Mouse (Mus musculus) kidney, adult 2 months (tissue): ENCODE results near the gene Galnt7. TPM values are rescaled to one million over a fixed set of nuclear protein-coding genes. Genes with fewer than 3 reads are reported as not detected.
"Not testable (repeated sequence)": the region's sequence is repeated elsewhere in the genome, so short reads cannot be mapped to it uniquely, and the experiment has no call there.

Source experiments
- DNase-seq: peaks from one replicate; pipeline ENCODE4 v3.0.0; 2021
- H3K27ac ChIP-seq: fragments of 200-500 bp; 2 replicates; pipeline ENCODE4 v1.5.1; 2012; ENCODE audit warnings: low read depth, low read length, control low read depth, inconsistent platforms; ENCODE audit not compliant: insufficient read depth
- H3K27me3 ChIP-seq: fragments of 200-500 bp; replicated peaks from 2 replicates; pipeline ENCODE4 v1.6.1; 2012; ENCODE audit warnings: mild to moderate bottlenecking, moderate library complexity, low read length, inconsistent platforms; ENCODE audit not compliant: control insufficient read depth, insufficient read depth
- H3K36me3 ChIP-seq: fragments of 200-500 bp; 2 replicates; pipeline ENCODE4 v1.6.1; 2012; ENCODE audit warnings: mild to moderate bottlenecking, moderate library complexity, low read length, inconsistent platforms; ENCODE audit not compliant: control insufficient read depth, insufficient read depth
- H3K4me1 ChIP-seq: fragments of 200-500 bp; 2 replicates; pipeline ENCODE4 v1.6.1; 2011; ENCODE audit warnings: low read length; ENCODE audit not compliant: control insufficient read depth, insufficient read depth
- H3K4me3 ChIP-seq: fragments of 200-500 bp; 2 replicates; pipeline ENCODE4 v1.5.1; 2011; ENCODE audit warnings: mild to moderate bottlenecking, low read depth, low read length, control low read depth; ENCODE audit not compliant: insufficient read depth
- CTCF ChIP-seq: fragments of 200-500 bp; conservative IDR thresholded peaks from 2 replicates; pipeline ENCODE4 v1.5.1; 2011; ENCODE audit warnings: low read depth, mild to moderate bottlenecking, control low read depth, low read length, moderate library complexity, mixed read lengths; ENCODE audit not compliant: insufficient read depth, insufficient read length
- POLR2A ChIP-seq: fragments of 200-500 bp; IDR thresholded peaks from one replicate; pipeline ENCODE4 v1.6.1; 2011; ENCODE audit warnings: low read depth, low read length, control low read depth
- WGBS: fragments of 180-500 bp; shearing (Covaris S2); methylation state at CpG from one replicate; pipeline ENCODE4 v1.1.7; 2018; 5-methylcytosine and 5-hydroxymethylcytosine counted together
- polyA plus RNA-seq: library from polyadenylated mRNA; depleted of rRNA; stranded (reverse); fragments of >200 nt; gene quantifications from 2 replicates; pipeline ENCODE4 v1.2.3, GENCODE M21; 2012

Gene Galnt7
- polyA plus RNA-seq, 1 experiment = 2.7 TPM

DNA sequence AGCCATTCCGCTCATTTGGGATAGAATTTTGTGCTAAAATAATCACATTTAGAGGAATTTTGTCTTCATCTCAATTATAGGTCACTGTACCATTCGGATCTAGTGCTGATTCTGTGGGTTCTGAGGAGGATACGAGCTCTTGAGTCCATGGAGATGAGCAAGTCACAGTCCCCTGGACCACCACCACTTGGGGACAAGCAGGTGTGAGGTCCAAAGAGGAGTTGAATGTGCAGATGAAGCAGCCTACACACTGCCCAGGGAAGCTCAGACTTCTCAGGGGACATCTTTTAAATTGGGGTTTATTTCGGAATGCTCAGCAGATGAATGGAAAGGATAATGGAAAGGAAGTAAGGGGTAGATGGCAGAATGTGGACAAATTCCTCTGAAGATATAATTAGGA lies 119.7 kb downstream of the Galnt7 start:
- H3K27me3 ChIP-seq = no peaks in the 10 kb centered on the region
- no peak for DNase-seq
- 97% methylated on average over 4 of the region's 4 CpGs for WGBS
- no peaks in the 10 kb centered on the region; the same call in 1 of the 2 replicates for H3K4me1 ChIP-seq
- peaks cover 2% of the 10 kb centered on the region for H3K36me3 ChIP-seq
- no peak overlapping the region for H3K4me3 ChIP-seq
- H3K27ac ChIP-seq = no peak overlapping the region
- TF ChIP-seq CTCF (no peak), POLR2A (no peak)

DNA sequence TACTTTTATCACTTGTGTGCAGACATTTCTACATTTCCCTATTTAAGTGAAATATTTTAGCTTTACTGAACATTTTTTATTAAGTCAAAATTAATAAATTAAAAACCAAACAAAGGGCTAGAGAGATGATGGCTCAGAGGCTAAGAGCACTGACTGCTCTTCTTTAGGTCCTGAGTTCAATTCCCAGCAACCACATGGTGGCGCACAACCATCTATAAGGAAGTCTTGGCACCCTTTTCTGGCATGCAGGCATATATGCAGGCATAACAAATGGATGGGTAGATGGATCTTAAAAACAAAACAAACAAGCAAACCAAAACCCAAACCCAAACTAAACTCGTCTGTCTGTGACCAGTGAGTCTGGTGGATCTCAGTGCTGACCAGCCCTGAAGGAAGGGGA lies 120.6 kb downstream of the Galnt7 start:
- TF ChIP-seq CTCF = no peak
- no peak for TF ChIP-seq POLR2A
- 84% methylated on average over 2 of the region's 2 CpGs for WGBS

DNA sequence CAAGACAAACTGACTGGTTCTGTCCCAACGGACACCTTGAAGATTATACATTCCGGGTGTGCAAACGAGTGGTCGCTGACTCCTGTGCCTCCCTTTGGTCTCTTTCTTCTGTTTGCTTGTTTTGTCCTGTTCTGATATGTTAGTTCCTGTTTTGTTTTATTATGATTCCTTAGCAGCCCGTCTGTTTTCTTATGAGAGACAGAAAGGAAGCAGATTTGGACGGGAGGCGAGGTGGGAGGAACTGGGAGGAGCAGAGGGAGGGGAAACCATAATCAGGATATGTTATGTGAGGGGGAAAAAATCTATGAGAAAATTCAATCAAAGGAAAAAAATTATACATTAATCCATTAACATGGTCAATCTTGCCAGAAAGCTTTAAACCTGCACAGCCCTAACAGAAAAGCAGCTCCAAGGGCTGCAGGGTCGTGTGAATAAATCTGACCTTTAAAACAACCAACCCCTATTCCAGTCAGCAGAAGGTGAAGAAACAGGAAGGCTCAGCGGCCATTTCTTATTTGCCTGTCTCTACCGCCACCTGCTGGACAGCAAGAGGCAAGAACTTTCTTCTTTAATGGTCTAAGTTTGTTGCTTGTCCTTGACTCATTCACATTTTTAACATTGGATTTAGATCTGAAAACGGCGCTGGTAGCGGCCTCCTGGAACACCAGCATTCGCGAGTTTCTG lies 122.0 kb downstream of the Galnt7 start:
- H3K27me3 ChIP-seq = no peaks in the 10 kb centered on the region
- WGBS = 13% methylated on average over 15 of the region's 15 CpGs
- H3K4me3 ChIP-seq = peak overlapping the region; percentile 35
- H3K27ac ChIP-seq = peak overlapping the region; percentile 77
- TF ChIP-seq CTCF (peak; percentile 87), POLR2A (no peak)
- DNase-seq = peak; percentile 93
- no peaks in the 10 kb centered on the region; the same call in 1 of the 2 replicates for H3K4me1 ChIP-seq
- H3K36me3 ChIP-seq = no peaks in the 10 kb centered on the region

More for the DNA sequence above, 120.6 kb downstream of the Galnt7 start:
- no peak for DNase-seq
- Histone ChIP-seq H3K4me3 (no peak overlapping the region), H3K4me1 (no peaks in the 10 kb centered on the region; the same call in 1 of the 2 replicates), H3K27ac (no peak overlapping the region), H3K27me3 (no peaks in the 10 kb centered on the region), H3K36me3 (peaks cover 2% of the 10 kb centered on the region)

DNA sequence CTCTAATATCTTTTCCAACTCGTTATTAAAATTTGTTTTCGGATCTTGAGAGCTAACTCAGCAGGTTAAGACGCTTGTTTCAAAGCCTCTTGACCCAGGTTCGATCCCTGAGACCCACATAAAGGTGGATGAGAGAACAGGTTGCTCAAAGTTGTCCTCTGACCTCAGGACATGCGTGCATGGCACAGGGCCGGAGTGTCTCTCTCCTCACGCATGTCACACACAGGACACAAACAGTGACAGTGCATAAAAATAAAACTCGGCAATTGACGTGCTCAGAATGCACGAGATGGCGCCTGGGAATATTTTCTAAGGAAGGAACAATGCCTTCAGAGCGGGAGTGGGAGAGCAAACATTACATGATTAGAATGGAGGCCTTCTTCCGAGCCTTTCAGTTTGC lies 122.6 kb downstream of the Galnt7 start:
- H3K4me1 ChIP-seq = no peaks in the 10 kb centered on the region; the same call in 1 of the 2 replicates
- no peaks in the 10 kb centered on the region for H3K27me3 ChIP-seq
- no peaks in the 10 kb centered on the region for H3K36me3 ChIP-seq
- no peak for DNase-seq
- H3K27ac ChIP-seq = peak overlapping the region; percentile 77
- 81% methylated on average over 13 of the region's 13 CpGs for WGBS
- TF ChIP-seq POLR2A = no peak
- no peak for TF ChIP-seq CTCF
- H3K4me3 ChIP-seq = no peak overlapping the region; the same call in 1 of the 2 replicates

DNA sequence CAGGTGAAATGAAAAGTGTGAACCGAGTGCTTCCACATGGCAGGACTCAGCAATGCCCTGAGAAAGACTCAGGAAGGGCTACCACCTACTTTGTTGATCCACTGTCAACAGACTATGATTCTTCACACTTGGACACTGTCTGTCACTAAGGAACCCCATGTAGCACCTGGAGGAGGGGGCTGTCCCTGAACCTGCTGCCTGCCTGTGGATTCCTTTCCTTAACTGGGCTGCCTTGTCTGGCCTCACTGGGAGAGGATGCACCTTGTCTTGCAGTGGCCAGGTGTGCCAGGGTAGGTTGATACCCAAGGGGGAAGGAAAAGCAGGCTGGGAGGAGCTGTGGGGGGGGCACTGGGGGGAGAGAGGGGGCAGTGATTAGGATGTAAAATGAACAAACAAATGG lies 124.8 kb downstream of the Galnt7 start:
- H3K36me3 ChIP-seq = 0 out of 2 replicates have a peak, but pooled peaks cover 1% of the 10 kb centered on the region
- TF ChIP-seq CTCF (no peak), POLR2A (no peak)
- no peak for DNase-seq
- WGBS = 100% methylated on average over 1 of the region's 1 CpGs
- no peak overlapping the region for H3K4me3 ChIP-seq
- no peaks in the 10 kb centered on the region for H3K27me3 ChIP-seq
- no peaks in the 10 kb centered on the region; the same call in 1 of the 2 replicates for H3K4me1 ChIP-seq
- no peak overlapping the region for H3K27ac ChIP-seq

DNA sequence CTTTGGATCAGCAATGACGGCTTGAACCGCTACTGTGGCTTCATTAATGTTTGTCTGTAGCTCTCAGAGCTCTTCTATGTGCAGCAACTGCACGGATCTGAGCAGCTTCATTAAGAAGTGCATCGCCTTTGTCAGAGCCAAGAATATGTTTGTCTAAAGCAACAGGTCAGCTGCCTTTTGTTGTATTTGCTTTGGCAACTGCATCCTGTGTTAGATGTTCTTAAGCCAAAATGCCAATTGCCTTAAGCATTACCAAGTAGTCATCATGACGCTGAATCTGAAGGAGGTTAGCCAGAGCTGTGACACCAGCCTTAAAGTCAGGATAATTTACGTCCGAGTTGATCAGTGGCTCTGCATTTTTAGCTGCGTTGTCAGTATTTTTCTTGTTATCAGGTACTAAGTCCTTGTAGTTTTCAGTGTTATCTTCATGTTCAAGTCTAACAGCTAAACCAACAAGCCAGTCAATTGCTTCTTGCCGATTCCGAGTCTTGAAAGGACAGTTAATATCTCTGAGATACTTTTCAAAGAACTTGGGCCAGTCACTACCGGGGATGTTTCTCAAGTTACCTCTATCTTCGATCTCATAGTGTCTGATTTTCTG lies 132.5 kb downstream of the Galnt7 start:
- TF ChIP-seq POLR2A (no peak), CTCF (no peak)
- WGBS = 68% methylated on average over 12 of the region's 12 CpGs
- no peaks in the 10 kb centered on the region for H3K4me1 ChIP-seq
- no peak overlapping the region for H3K4me3 ChIP-seq
- H3K36me3 ChIP-seq = peaks cover 4% of the 10 kb centered on the region; the same call in 1 of the 2 replicates
- no peak for DNase-seq
- no peaks in the 10 kb centered on the region for H3K27me3 ChIP-seq
- no peak overlapping the region for H3K27ac ChIP-seq

DNA sequence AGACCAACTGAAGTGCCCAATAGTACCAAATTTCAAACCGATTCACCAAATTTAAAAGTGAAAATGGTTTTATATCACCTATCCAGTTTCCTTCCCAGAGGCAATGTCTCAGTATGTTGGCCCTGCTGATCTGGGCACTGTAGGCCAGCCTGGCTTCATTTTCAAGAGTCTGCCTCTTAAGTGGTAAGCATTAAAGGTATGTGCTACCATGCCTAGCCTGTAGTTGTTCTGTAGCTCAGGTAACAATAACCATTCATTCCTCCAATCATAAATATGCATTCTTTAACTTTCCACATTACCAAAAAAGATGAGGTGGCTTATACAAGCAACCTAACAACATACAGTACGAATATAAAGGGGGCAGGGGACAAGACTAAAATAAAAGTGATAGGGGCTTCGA lies 135.1 kb downstream of the Galnt7 start:
- no peak overlapping the region for H3K27ac ChIP-seq
- no peak overlapping the region for H3K4me3 ChIP-seq
- H3K27me3 ChIP-seq = no peaks in the 10 kb centered on the region
- 90% methylated on average over 3 of the region's 3 CpGs for WGBS
- no peak for DNase-seq
- H3K4me1 ChIP-seq = no peaks in the 10 kb centered on the region
- TF ChIP-seq CTCF = no peak
- H3K36me3 ChIP-seq = peaks cover 2% of the 10 kb centered on the region; the same call in 1 of the 2 replicates

DNA sequence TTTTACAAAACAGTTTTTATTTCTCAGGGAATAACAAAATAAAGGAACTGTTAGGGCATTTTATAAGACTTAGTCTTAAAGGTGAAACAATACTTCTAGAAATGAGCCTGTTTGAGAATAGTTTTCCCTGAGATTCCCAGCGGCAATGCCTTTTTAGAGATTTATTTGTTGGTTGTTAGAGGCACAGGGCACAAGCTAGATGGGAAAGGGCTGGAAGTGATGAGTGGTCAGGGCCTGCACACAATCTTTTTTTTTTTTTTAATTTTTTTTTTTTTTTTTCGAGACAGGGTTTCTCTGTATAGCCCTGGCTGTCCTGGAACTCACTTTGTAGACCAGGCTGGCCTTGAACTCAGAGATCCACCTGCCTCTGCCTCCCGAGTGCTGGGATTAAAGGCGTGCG lies 136.1 kb downstream of the Galnt7 start:
- not testable (repeated sequence) for H3K27ac ChIP-seq, DNase-seq, H3K4me1 ChIP-seq, H3K36me3 ChIP-seq, H3K27me3 ChIP-seq, H3K4me3 ChIP-seq
- WGBS = 90% methylated on average over 5 of the region's 5 CpGs

DNA sequence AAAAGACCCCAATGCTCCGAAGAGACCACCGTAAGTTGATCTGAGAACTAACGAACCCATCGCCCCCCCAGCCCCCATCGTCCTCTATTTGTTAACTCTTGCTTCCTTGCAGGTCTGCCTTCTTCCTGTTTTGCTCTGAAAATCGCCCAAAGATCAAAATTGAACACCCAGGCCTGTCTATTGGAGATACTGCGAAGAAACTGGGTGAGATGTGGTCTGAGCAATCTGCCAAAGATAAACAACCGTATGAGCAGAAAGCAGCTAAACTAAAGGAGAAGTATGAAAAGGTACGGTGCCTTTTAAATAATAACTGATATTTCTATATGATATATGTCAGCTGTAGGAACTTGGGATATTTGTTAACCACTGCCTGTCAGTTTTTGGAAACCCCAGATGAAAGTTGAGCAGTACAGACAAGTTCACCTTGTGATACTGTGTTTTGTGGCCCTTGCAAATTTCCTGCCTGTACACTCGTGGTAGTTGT lies 139.6 kb downstream of the Galnt7 start:
- not testable (repeated sequence) for H3K27ac ChIP-seq, H3K36me3 ChIP-seq, H3K4me1 ChIP-seq, DNase-seq, H3K27me3 ChIP-seq
- H3K4me3 ChIP-seq = peak overlapping the region; percentile 72
- 13% methylated on average over 10 of the region's 10 CpGs for WGBS
